Mouse (Mus musculus): ENCODE measurements at regions not wholly inside any gene's neighbourhood (a gene's known extent, or its start where the extent isn't known, plus 50 kb on each side); places are given as distances from the start of the nearest gene placed in this dataset.

GRCm38 (mm10) chrX:13344701-13345100 is 63.9 kb downstream of the Ddx3x start:
- no peak for DNase-seq (ENCODE audit: low read depth)

GRCm38 (mm10) chrX:13345126-13345525 is 64.4 kb downstream of the Ddx3x start:
- no peak for DNase-seq (ENCODE audit: low read depth)

- no peak for DNase-seq (ENCODE audit: low read depth)
Observed at GRCm38 (mm10) chrX:13346011-13346631, 65.4 kb downstream of the Ddx3x start.

GRCm38 (mm10) chrX:13346696-13347026 is 65.9 kb downstream of the Ddx3x start:
- DNase-seq (ENCODE audit: low read depth): no peak

GRCm38 (mm10) chrX:13347027-13347840 is 66.5 kb downstream of the Ddx3x start:
- peak; percentile 36 for DNase-seq (ENCODE audit: low read depth)

- DNase-seq (ENCODE audit: low read depth): no peak
Observed at GRCm38 (mm10) chrX:13348415-13348814, 67.6 kb downstream of the Ddx3x start.

- DNase-seq (ENCODE audit: low read depth): no peak
Observed at GRCm38 (mm10) chrX:13350461-13350860, 69.7 kb downstream of the Ddx3x start.

GRCm38 (mm10) chrX:13357149-13357783 is 76.5 kb downstream of the Ddx3x start:
- DNase-seq (ENCODE audit: low read depth): no peak

GRCm38 (mm10) chrX:13357973-13358372 is 77.2 kb downstream of the Ddx3x start:
- no peak for DNase-seq (ENCODE audit: low read depth)

- no peak for DNase-seq (ENCODE audit: low read depth)
Observed at GRCm38 (mm10) chrX:13360436-13360835, 79.7 kb downstream of the Ddx3x start.

- no peak for DNase-seq (ENCODE audit: low read depth)
Observed at GRCm38 (mm10) chrX:13370319-13370718, 89.5 kb downstream of the Ddx3x start.

GRCm38 (mm10) chrX:13372752-13373151 is 92.0 kb downstream of the Ddx3x start:
- DNase-seq (ENCODE audit: low read depth): no peak

GRCm38 (mm10) chrX:13386354-13386753 is 79.6 kb upstream of the Nyx start:
- peak; percentile 3 for DNase-seq (ENCODE audit: low read depth)

- DNase-seq (ENCODE audit: low read depth): no peak
Observed at GRCm38 (mm10) chrX:13398466-13398865, 67.4 kb upstream of the Nyx start.

- DNase-seq (ENCODE audit: low read depth): no peak
Observed at GRCm38 (mm10) chrX:13412726-13413125, 53.2 kb upstream of the Nyx start.

- no peak for DNase-seq (ENCODE audit: low read depth)
Observed at GRCm38 (mm10) chrX:13413135-13413534, 52.8 kb upstream of the Nyx start.
